Mouse (Mus musculus) myocyte (in vitro differentiated cells): ENCODE measurements at regions not wholly inside any gene's neighbourhood (a gene's known extent, or its start where the extent isn't known, plus 50 kb on each side); places are given as distances from the start of the nearest gene placed in this dataset.

Source experiments
- CEBPB ChIP-seq: IDR thresholded peaks from 2 replicates; pipeline ENCODE4 v1.6.1; 2011; ENCODE audit warnings: mild to moderate bottlenecking, moderate library complexity; ENCODE audit not compliant: poor library complexity, insufficient read depth, severe bottlenecking
- E2F4 ChIP-seq: IDR thresholded peaks from one replicate; pipeline ENCODE4 v1.6.1; 2011; ENCODE audit warnings: mild to moderate bottlenecking, control low read depth, moderate library complexity; ENCODE audit not compliant: insufficient read depth
- MYOD1 ChIP-seq, 3 experiments: IDR thresholded peaks; one replicate each; pipeline ENCODE4 v1.6.1; 2011; ENCODE audit warnings: control low read depth in 2 of 3, low read depth in 2 of 3, mild to moderate bottlenecking in 2 of 3, moderate library complexity in 1 of 3; ENCODE audit not compliant: insufficient read length in 2 of 3, control insufficient read depth in 1 of 3
- MYOG ChIP-seq, 3 experiments: IDR thresholded peaks; one replicate each; pipeline ENCODE4 v1.6.1; 2011; ENCODE audit warnings: control low read depth in 2 of 3, low read depth in 2 of 3, mild to moderate bottlenecking in 2 of 3; ENCODE audit not compliant: insufficient read length in 2 of 3, control insufficient read depth in 1 of 3, insufficient read depth in 1 of 3
- POLR2A ChIP-seq: IDR thresholded peaks from one replicate; pipeline ENCODE4 v1.6.1; 2011; ENCODE audit warnings: low read depth, mild to moderate bottlenecking, control low read depth, moderate library complexity; ENCODE audit not compliant: insufficient read length
- POLR2AphosphoS2 ChIP-seq: IDR thresholded peaks from one replicate; pipeline ENCODE4 v1.6.1; 2011; ENCODE audit warnings: low read depth, control low read depth; ENCODE audit not compliant: insufficient read length
- REST ChIP-seq: IDR thresholded peaks from one replicate; pipeline ENCODE4 v1.6.1; 2011; ENCODE audit warnings: mild to moderate bottlenecking, control low read depth, moderate library complexity; ENCODE audit not compliant: insufficient read depth, insufficient read length
- USF1 ChIP-seq: IDR thresholded peaks from one replicate; pipeline ENCODE4 v1.6.1; 2011; ENCODE audit warnings: low read depth, mild to moderate bottlenecking, control low read depth, moderate library complexity

DNA sequence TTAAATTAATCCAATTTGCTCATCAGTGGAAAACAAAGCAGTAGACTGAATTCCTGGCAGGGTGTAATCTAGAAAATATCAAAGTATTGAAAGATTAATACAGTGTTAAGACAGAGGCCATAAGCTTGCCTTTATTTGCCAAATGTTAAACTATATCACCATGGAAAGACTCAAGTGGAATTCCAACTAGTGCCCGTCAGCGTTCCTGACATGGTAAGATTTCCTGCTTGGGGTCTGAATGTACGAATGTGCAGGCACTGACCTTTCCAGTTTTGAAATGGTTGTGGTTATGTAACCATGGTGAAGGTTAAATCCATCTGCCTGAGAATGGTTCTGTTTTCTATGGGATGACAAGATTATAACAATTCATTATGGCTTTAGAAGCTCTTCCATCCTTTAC, 75.5 kb upstream of the Mocs2 start:
- no peak for TF ChIP-seq POLR2A
- TF ChIP-seq MYOD1 (IDR thresholded peaks at IDR 0.05; ENCODE audit: control insufficient read depth in 1 of 3, insufficient read length in 2 of 3, low read depth in 2 of 3): no peak
- no peak for TF ChIP-seq E2F4
- TF ChIP-seq POLR2AphosphoS2: no peak
- no peak for TF ChIP-seq CEBPB
- TF ChIP-seq USF1: no peak
- no peak for TF ChIP-seq MYOG (IDR thresholded peaks at IDR 0.05; ENCODE audit: control insufficient read depth in 1 of 3, insufficient read depth in 1 of 3, insufficient read length in 2 of 3, low read depth in 2 of 3)
- TF ChIP-seq REST: no peak
